Mouse (Mus musculus) kidney, embryonic 15.5 days (tissue): ENCODE data around the gene Eed. TPM values are rescaled to one million over a fixed set of nuclear protein-coding genes. Genes with fewer than 3 reads are reported as not detected.

Source experiments
- polyA plus RNA-seq: library from polyadenylated mRNA; unstranded; fragments of >200 nt; fragmentation: Nextera tagmentation; extraction: Ambion mirVana; gene quantifications from 2 replicates; pipeline ENCODE4 v1.2.1, GENCODE M21; 2015

Gene Eed
- polyA plus RNA-seq, 1 experiment from 2014 or later: 68.5 TPM

Other genes starting within 250 kb of the Eed start
- gene Ccdc81, start 77.4 kb downstream of the Eed start, polyA plus RNA-seq: 0.08 and 0.24 TPM in 2 replicates
- 134 and 152 TPM in 2 replicates for gene Hikeshi, start 39.8 kb downstream of the Eed start, polyA plus RNA-seq
- gene Picalm, start 149.2 kb upstream of the Eed start, polyA plus RNA-seq: 39.1 and 39.9 TPM in 2 replicates